Mouse (Mus musculus): ENCODE measurements around the gene A730015C16Rik. TPM values are rescaled to one million over a fixed set of nuclear protein-coding genes. Genes with fewer than 3 reads are reported as not detected.

The A730015C16Rik gene
- polyA plus RNA-seq (2012; rRNA removed), result 0.10 TPM in 1 of 2 replicates, not detected in the other
- 0.23 TPM in 1 of 2 replicates, not detected in the other for polyA plus RNA-seq (2014; fragmentation: Nextera tagmentation; extraction: Ambion mirVana)

- Histone ChIP-seq H3K27ac (peak within 1 kb of the TSS; percentile 61), H3K4me3 (ENCODE audit: insufficient read depth in 1 of 2, low read depth in 2 of 2, low read length in 2 of 2) (peak within 1 kb of the TSS; percentile 72 to 91), H3K4me2 (ENCODE audit: low read depth) (peak within 1 kb of the TSS; percentile 74), H3K9me3 (ENCODE audit: control insufficient read depth, low read length) (no peaks in the 10 kb centered on the region), H3K36me3 (replicated peaks; ENCODE audit: control insufficient read depth, insufficient read depth, low read depth) (peaks cover 3% of the 10 kb centered on the region; the same call in 1 of the 2 replicates), H3K4me1 (replicated peaks; ENCODE audit: control insufficient read depth in 2 of 2, insufficient read depth in 2 of 2, low read length in 1 of 2) (peaks cover 11 to 12% of the 10 kb centered on the region in 2 experiments), H3K9ac (replicated peaks) (peak within 1 kb of the TSS; percentile 81), H3K27me3 (ENCODE audit: control insufficient read depth, insufficient read depth, low read length) (no peaks in the 10 kb centered on the region)
- ATAC-seq (ENCODE audit: insufficient read depth) (peak; percentile 33), DNase-seq (ENCODE audit: low read depth in 3 of 3, low spot score in 3 of 3) (no peak)
- TF ChIP-seq EP300 (IDR thresholded peaks at IDR 0.05; ENCODE audit: low read depth), result no peak
- no peak for TF ChIP-seq CTCF (IDR thresholded peaks at IDR 0.05; ENCODE audit: low read depth)
- WGBS (ENCODE audit: insufficient replicate concordance), result 3% methylated on average over 20 of the region's 20 CpGs
Observed at GRCm38 (mm10) chr4:108848505-108848848, at the start of gene A730015C16Rik. TSS of gene A730015C16Rik (minus strand) at chr4:108848619.

DNA sequence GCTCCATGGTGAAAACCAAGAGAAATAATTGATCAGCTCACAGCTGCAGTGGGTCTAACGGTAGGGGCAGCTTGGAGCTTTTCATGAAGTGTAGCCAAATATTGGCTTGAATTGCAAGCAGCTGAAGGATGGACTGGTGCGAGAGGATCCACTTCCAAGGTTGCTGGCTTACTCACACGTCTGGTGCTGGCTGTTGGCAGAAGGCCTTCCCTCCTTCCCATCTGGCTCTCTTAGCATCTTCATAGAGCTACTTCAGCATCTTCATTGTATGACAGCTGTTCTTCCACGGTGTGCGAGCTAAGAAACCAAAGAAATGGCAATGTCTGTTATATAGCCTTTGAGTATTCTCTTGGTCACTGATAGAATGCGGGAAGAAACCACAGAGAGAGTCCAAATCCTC lies 42.5 kb upstream of the A730015C16Rik start:
- H3K36me3 ChIP-seq (replicated peaks; ENCODE audit: control insufficient read depth, insufficient read depth, low read depth), result no peaks in the 10 kb centered on the region
- no peak overlapping the region for H3K27ac ChIP-seq
- TF ChIP-seq CTCF (IDR thresholded peaks at IDR 0.05; ENCODE audit: low read depth), result no peak
- no peak for TF ChIP-seq EP300 (IDR thresholded peaks at IDR 0.05; ENCODE audit: low read depth)
- H3K4me3 ChIP-seq (ENCODE audit: insufficient read depth in 1 of 2, low read depth in 2 of 2, low read length in 2 of 2), result no peak overlapping the region
- H3K9ac ChIP-seq (replicated peaks), result no peak overlapping the region
- no peaks in the 10 kb centered on the region for H3K9me3 ChIP-seq (ENCODE audit: control insufficient read depth, low read length)
- H3K4me1 ChIP-seq (replicated peaks; ENCODE audit: control insufficient read depth in 2 of 2, insufficient read depth in 2 of 2, low read length in 1 of 2), result no peaks in the 10 kb centered on the region; a peak in 1 of 4 replicates
- 67% methylated on average over 6 of the region's 6 CpGs for WGBS (ENCODE audit: insufficient replicate concordance)
- no peak overlapping the region for H3K4me2 ChIP-seq (ENCODE audit: low read depth)
- DNase-seq (ENCODE audit: low read depth in 3 of 3, low spot score in 3 of 3) (no peak), ATAC-seq (ENCODE audit: insufficient read depth) (no peak)
- H3K27me3 ChIP-seq (ENCODE audit: control insufficient read depth, insufficient read depth, low read length), result no peaks in the 10 kb centered on the region

- no peaks in the 10 kb centered on the region for H3K4me1 ChIP-seq (replicated peaks; ENCODE audit: control insufficient read depth in 2 of 2, insufficient read depth in 2 of 2, low read length in 1 of 2)
- no peak overlapping the region for H3K27ac ChIP-seq
- H3K9me3 ChIP-seq (ENCODE audit: control insufficient read depth, low read length), result no peaks in the 10 kb centered on the region
- 70% methylated on average over 4 of the region's 4 CpGs for WGBS (ENCODE audit: insufficient replicate concordance)
- H3K27me3 ChIP-seq (ENCODE audit: control insufficient read depth, insufficient read depth, low read length), result no peaks in the 10 kb centered on the region
- no peaks in the 10 kb centered on the region for H3K36me3 ChIP-seq (replicated peaks; ENCODE audit: control insufficient read depth, insufficient read depth, low read depth)
- DNase-seq (ENCODE audit: low read depth in 3 of 3, low spot score in 3 of 3) (no peak), ATAC-seq (ENCODE audit: insufficient read depth) (no peak)
- no peak for TF ChIP-seq CTCF (IDR thresholded peaks at IDR 0.05; ENCODE audit: low read depth)
- no peak for TF ChIP-seq EP300 (IDR thresholded peaks at IDR 0.05; ENCODE audit: low read depth)
- H3K9ac ChIP-seq (replicated peaks), result no peak overlapping the region
- no peak overlapping the region for H3K4me2 ChIP-seq (ENCODE audit: low read depth)
- no peak overlapping the region for H3K4me3 ChIP-seq (ENCODE audit: insufficient read depth in 1 of 2, low read depth in 2 of 2, low read length in 2 of 2)
Observed at GRCm38 (mm10) chr4:108887456-108887855, 39.0 kb upstream of the A730015C16Rik start.

GRCm38 (mm10) chr4:108883815-108884214 lies 35.4 kb upstream of the A730015C16Rik start:
- Histone ChIP-seq H3K4me2 (ENCODE audit: low read depth) (no peak overlapping the region), H3K27me3 (ENCODE audit: control insufficient read depth, insufficient read depth, low read length) (peaks cover 7% of the 10 kb centered on the region), H3K9ac (replicated peaks) (no peak overlapping the region), H3K9me3 (ENCODE audit: control insufficient read depth, low read length) (no peaks in the 10 kb centered on the region), H3K4me1 (replicated peaks; ENCODE audit: control insufficient read depth in 2 of 2, insufficient read depth in 2 of 2, low read length in 1 of 2) (no peaks in the 10 kb centered on the region; a peak in 1 of 4 replicates), H3K27ac (no peak overlapping the region), H3K36me3 (replicated peaks; ENCODE audit: control insufficient read depth, insufficient read depth, low read depth) (no peaks in the 10 kb centered on the region), H3K4me3 (ENCODE audit: insufficient read depth in 1 of 2, low read depth in 2 of 2, low read length in 2 of 2) (no peak overlapping the region)
- TF ChIP-seq EP300 (IDR thresholded peaks at IDR 0.05; ENCODE audit: low read depth), result no peak
- WGBS (ENCODE audit: insufficient replicate concordance), result 57% methylated on average over 13 of the region's 13 CpGs
- no peak for DNase-seq (ENCODE audit: low read depth in 3 of 3, low spot score in 3 of 3)
- no peak for ATAC-seq (ENCODE audit: insufficient read depth)

DNA sequence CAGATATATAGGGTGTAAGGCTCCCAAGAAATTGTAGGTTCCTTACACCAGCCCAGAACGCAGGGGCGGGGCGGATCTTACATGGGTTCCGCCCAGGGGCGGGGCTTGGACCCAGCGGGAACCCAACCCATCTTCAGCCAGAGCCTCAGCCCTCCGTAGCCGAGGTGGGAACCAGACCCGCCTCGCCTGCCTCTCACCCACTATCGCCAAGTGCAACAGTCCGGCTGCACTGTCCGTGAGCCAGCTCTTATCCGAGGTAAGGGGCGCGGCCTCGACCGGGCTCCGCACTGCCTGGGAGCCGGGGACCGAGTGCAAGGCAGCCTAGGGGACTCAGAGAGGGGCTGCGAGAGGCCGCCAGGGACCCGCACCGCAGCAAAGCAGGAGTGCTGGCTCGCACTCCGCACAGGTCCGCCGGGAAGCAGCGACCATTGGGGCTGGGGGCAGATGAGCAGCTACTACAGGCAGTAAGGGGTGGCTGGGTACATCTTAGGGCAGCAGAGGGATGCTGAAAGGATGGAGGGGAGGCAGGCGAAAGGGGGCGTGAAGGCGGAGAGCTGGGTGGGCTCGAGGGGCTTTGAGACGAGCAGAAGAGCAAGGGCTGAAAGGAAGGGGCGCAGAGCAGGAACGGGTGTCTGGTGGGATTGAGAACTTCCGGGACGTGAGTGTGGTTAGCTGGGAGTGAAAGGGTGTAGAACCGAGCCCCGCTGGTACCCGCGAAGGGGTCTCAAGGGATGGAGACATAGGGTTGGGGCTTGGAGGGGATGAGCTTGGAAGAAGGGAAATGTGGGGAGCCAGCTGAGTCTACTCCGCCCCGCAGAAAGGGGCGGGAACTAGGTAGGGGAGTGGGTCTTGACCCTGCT lies 30.8 kb upstream of the A730015C16Rik start, which contains the start of gene Rab3b:
Gene Rab3b (plus strand): TSS at position 101 of the 860 bp plus-strand sequence.
- 1% methylated on average over 46 of the region's 46 CpGs for WGBS (ENCODE audit: insufficient replicate concordance)
- DNase-seq (ENCODE audit: low read depth in 3 of 3, low spot score in 3 of 3) (peak; percentile 36 to 68 (median 42)), ATAC-seq (ENCODE audit: insufficient read depth) (peak; percentile 95)
- H3K27ac ChIP-seq, result no peak within 1 kb of the TSS
- peak within 1 kb of the TSS; percentile 85 for H3K4me2 ChIP-seq (ENCODE audit: low read depth)
- peaks cover 7% of the 10 kb centered on the region for H3K27me3 ChIP-seq (ENCODE audit: control insufficient read depth, insufficient read depth, low read length)
- no peaks in the 10 kb centered on the region for H3K36me3 ChIP-seq (replicated peaks; ENCODE audit: control insufficient read depth, insufficient read depth, low read depth)
- H3K9me3 ChIP-seq (ENCODE audit: control insufficient read depth, low read length), result no peaks in the 10 kb centered on the region
- H3K9ac ChIP-seq (replicated peaks), result peak within 1 kb of the TSS; percentile 31; the same call in 1 of the 2 replicates
- H3K4me1 ChIP-seq (replicated peaks; ENCODE audit: control insufficient read depth in 2 of 2, insufficient read depth in 2 of 2, low read length in 1 of 2), result no peaks in the 10 kb centered on the region; a peak in 1 of 4 replicates
- H3K4me3 ChIP-seq (ENCODE audit: insufficient read depth in 1 of 2, low read depth in 2 of 2, low read length in 2 of 2), result peak within 1 kb of the TSS; percentile 22 to 49
- TF ChIP-seq EP300 (IDR thresholded peaks at IDR 0.05; ENCODE audit: low read depth), result no peak
